Mouse (Mus musculus) forebrain, embryonic 12.5 days (tissue): Measurements from ENCODE around the gene Olfr743. TPM values are rescaled to one million over a fixed set of nuclear protein-coding genes. Genes with fewer than 3 reads are reported as not detected.
"Not testable (repeated sequence)": the region's sequence is repeated elsewhere in the genome, so short reads cannot be mapped to it uniquely, and the experiment has no call there.

Experiments used
- ATAC-seq: fragments of 200-750 bp; cut with Nextera tagmentation; 2 replicates; pipeline ENCODE4 v1.8.0; 2017; ENCODE audit warnings: moderate TSS enrichment; ENCODE audit not compliant: low FRiP score
- H3K27ac ChIP-seq: fragments of 300-500 bp; sonication (generic); 2 replicates; pipeline ENCODE4 v1.5.1; 2016; ENCODE audit warnings: mild to moderate bottlenecking
- H3K27me3 ChIP-seq: fragments of 300-500 bp; sonication (generic); 2 replicates; pipeline ENCODE4 v1.6.1; 2016; ENCODE audit warnings: mild to moderate bottlenecking
- H3K36me3 ChIP-seq: fragments of 300-500 bp; sonication (generic); replicated peaks from 2 replicates; pipeline ENCODE4 v1.6.1; 2016; ENCODE audit warnings: mild to moderate bottlenecking
- H3K4me1 ChIP-seq: fragments of 300-500 bp; sonication (generic); 2 replicates; pipeline ENCODE4 v1.6.1; 2016
- H3K4me2 ChIP-seq: fragments of 300-500 bp; sonication (generic); 2 replicates; pipeline ENCODE4 v1.6.1; 2016; ENCODE audit warnings: mild to moderate bottlenecking, moderate library complexity
- H3K4me3 ChIP-seq: fragments of 300-500 bp; sonication (generic); replicated peaks from 2 replicates; pipeline ENCODE4 v1.5.1; 2016; ENCODE audit warnings: mild to moderate bottlenecking
- H3K9ac ChIP-seq: fragments of 300-500 bp; sonication (generic); 2 replicates; pipeline ENCODE4 v1.6.1; 2016; ENCODE audit warnings: mild to moderate bottlenecking
- H3K9me3 ChIP-seq: fragments of 300-500 bp; sonication (generic); 2 replicates; pipeline ENCODE4 v1.6.1; 2016
- WGBS: fragments of 180-500 bp; shearing (Covaris S2); methylation state at CpG from one replicate; pipeline ENCODE4 v1.1.7; 2016; 5-methylcytosine and 5-hydroxymethylcytosine counted together
- polyA plus RNA-seq: library from polyadenylated mRNA; unstranded; fragments of >200 nt; fragmentation: Nextera tagmentation; extraction: Ambion mirVana; gene quantifications from 2 replicates; pipeline ENCODE4 v1.2.1, GENCODE M21; 2016

Gene Olfr743
- not detected in 2 replicates for polyA plus RNA-seq

DNA sequence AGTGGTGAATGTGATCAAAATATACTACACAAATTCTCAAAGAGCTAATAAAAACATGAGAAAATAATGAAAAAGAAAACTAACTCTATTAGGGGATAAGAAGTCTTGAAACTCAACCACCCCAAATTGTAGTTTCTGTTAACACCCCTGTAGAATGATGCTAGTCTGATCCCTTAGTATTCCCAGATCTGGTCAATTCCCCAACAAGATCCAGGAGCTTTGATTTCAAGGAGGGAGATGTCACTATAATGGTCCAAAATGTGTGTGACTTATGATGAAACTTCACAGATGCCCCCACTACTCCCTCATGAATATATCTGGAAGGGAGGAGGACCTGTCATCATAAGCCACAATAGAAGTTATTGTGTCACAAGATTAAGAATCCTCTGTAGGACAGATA lies at the start of gene Olfr743:
TSS of gene Olfr743 (plus strand) at position 301 of the 400 bp plus-strand sequence.
- no peak within 1 kb of the TSS for H3K4me3 ChIP-seq
- no peak within 1 kb of the TSS for H3K4me2 ChIP-seq
- no peaks in the 10 kb centered on the region for H3K4me1 ChIP-seq
- no peak within 1 kb of the TSS for H3K27ac ChIP-seq
- no peak within 1 kb of the TSS for H3K9ac ChIP-seq
- ATAC-seq: no peak
- H3K27me3 ChIP-seq: no peaks in the 10 kb centered on the region
- H3K36me3 ChIP-seq: no peaks in the 10 kb centered on the region
- H3K9me3 ChIP-seq: no peaks in the 10 kb centered on the region

- H3K4me1 ChIP-seq: no peaks in the 10 kb centered on the region
- no peaks in the 10 kb centered on the region for H3K27me3 ChIP-seq
- 78% methylated on average over 2 of the region's 2 CpGs for WGBS
- H3K36me3 ChIP-seq: no peaks in the 10 kb centered on the region
- H3K9me3 ChIP-seq: no peaks in the 10 kb centered on the region
- H3K4me3 ChIP-seq: no peak within 1 kb of the TSS
- no peak within 1 kb of the TSS for H3K27ac ChIP-seq
- H3K9ac ChIP-seq: no peak within 1 kb of the TSS
- no peak for ATAC-seq
- no peak within 1 kb of the TSS for H3K4me2 ChIP-seq
Measured at GRCm38 (mm10) chr14:50472438-50472837, 49.2 kb upstream of the Olfr743 start, which contains the start of gene Olfr741. TSS of gene Olfr741 (plus strand) at chr14:50472738.

DNA sequence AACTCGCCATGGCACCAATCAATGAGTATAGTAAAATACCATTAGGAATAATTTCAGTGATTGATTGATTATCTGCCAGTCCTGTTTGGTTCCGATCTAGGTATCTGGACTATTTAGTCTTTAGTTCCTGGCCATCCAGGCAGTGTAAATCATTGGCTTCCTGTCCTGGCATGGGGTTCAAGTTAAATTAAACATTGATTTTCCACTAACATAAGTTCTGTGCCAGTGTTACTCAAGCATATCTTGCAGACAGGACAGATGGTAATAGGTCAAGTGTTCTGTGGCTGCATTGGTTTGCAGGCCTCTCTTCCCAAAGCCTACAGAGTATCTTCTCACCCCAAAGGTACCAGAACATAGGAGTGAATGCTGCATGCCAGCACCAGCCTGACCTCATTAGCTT lies 43.2 kb upstream of the Olfr743 start:
- 80% methylated on average over 2 of the region's 2 CpGs for WGBS

GRCm38 (mm10) chr14:50503300-50503699 lies 18.3 kb upstream of the Olfr743 start, which contains the start of gene Olfr742:
TSS of gene Olfr742 (plus strand) at chr14:50503600.
- H3K27ac ChIP-seq: no peak within 1 kb of the TSS
- H3K9ac ChIP-seq: no peak within 1 kb of the TSS
- H3K36me3 ChIP-seq: no peaks in the 10 kb centered on the region
- H3K27me3 ChIP-seq: no peaks in the 10 kb centered on the region
- H3K4me1 ChIP-seq: no peaks in the 10 kb centered on the region
- WGBS: 72% methylated on average over 2 of the region's 2 CpGs
- no peak within 1 kb of the TSS for H3K4me3 ChIP-seq
- no peak for ATAC-seq
- no peaks in the 10 kb centered on the region for H3K9me3 ChIP-seq
- no peak within 1 kb of the TSS for H3K4me2 ChIP-seq

More for the DNA sequence above, 43.2 kb upstream of the Olfr743 start:
- Histone ChIP-seq H3K9ac (no peak overlapping the region), H3K4me1 (no peaks in the 10 kb centered on the region), H3K4me2 (no peak overlapping the region), H3K27me3 (no peaks in the 10 kb centered on the region), H3K4me3 (no peak overlapping the region), H3K9me3 (0 out of 2 replicates have a peak, but pooled peaks cover 4% of the 10 kb centered on the region), H3K36me3 (no peaks in the 10 kb centered on the region), H3K27ac (no peak overlapping the region)
- ATAC-seq: no peak

DNA sequence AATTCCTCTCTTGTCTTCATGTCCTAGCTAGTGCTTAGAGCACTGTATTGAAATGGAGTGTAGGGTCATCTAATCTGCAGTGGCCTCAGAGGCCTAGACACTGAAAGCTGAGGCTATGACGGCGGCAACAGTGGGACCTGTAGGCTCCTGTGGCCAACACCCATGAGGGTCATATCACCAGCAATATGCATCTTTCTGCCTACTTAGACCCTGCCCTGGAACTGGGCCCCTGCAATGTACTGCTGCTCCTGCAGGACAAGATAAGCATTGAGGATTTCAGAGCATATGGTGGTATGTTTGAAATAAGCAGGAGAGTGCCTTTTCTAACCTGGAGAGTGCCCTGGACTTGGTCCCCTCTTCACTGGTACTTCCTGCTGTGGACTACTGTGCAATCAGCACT lies 31.1 kb downstream of the Olfr743 start:
- Histone ChIP-seq H3K27me3 (no peaks in the 10 kb centered on the region), H3K4me1 (no peaks in the 10 kb centered on the region), H3K9ac (no peak overlapping the region), H3K27ac (no peak overlapping the region), H3K4me3 (no peak overlapping the region), H3K9me3 (0 out of 2 replicates have a peak, but pooled peaks cover 4% of the 10 kb centered on the region), H3K36me3 (no peaks in the 10 kb centered on the region), H3K4me2 (no peak overlapping the region)
- WGBS: 93% methylated on average over 2 of the region's 2 CpGs
- ATAC-seq: no peak

- not testable (repeated sequence) for H3K4me3 ChIP-seq, H3K9me3 ChIP-seq, H3K4me1 ChIP-seq, ATAC-seq, H3K36me3 ChIP-seq, H3K27ac ChIP-seq, H3K4me2 ChIP-seq, H3K27me3 ChIP-seq, H3K9ac ChIP-seq
- WGBS: 54% methylated on average over 1 of the region's 1 CpGs
Measured at GRCm38 (mm10) chr14:50573056-50573455, 51.4 kb downstream of the Olfr743 start.

Other genes starting within 250 kb of the Olfr743 start
- gene Olfr732, start 237.6 kb upstream of the Olfr743 start, polyA plus RNA-seq: not detected in 2 replicates
- gene Olfr733, start 220.3 kb upstream of the Olfr743 start, polyA plus RNA-seq: not detected in 2 replicates
- not detected in 2 replicates for gene Olfr734, start 195.1 kb upstream of the Olfr743 start, polyA plus RNA-seq
- gene Olfr735, start 173.0 kb upstream of the Olfr743 start, polyA plus RNA-seq: not detected in 2 replicates
- gene Tlr11, start 163.9 kb upstream of the Olfr743 start, polyA plus RNA-seq: not detected in 2 replicates
- gene Olfr736, start 140.7 kb upstream of the Olfr743 start, polyA plus RNA-seq: not detected in 2 replicates
- gene Olfr738, start 114.3 kb upstream of the Olfr743 start, polyA plus RNA-seq: not detected in 2 replicates
- gene Olfr739, start 103.2 kb upstream of the Olfr743 start, polyA plus RNA-seq: not detected in 2 replicates
- not detected in 2 replicates for gene Olfr740, start 76.3 kb upstream of the Olfr743 start, polyA plus RNA-seq
- gene Olfr741, start 49.1 kb upstream of the Olfr743 start, polyA plus RNA-seq: not detected in 2 replicates
- gene Olfr742, start 18.2 kb upstream of the Olfr743 start, polyA plus RNA-seq: not detected in 2 replicates
- gene Olfr744, start 93.0 kb downstream of the Olfr743 start, polyA plus RNA-seq: not detected in 2 replicates
- 0.14 TPM in 1 of 2 replicates, not detected in the other for gene Olfr745, start 117.5 kb downstream of the Olfr743 start, polyA plus RNA-seq
- gene Olfr746, start 125.2 kb downstream of the Olfr743 start, polyA plus RNA-seq: not detected in 2 replicates
- gene Olfr747, start 171.4 kb downstream of the Olfr743 start, polyA plus RNA-seq: not detected in 2 replicates
- gene Olfr748, start 185.5 kb downstream of the Olfr743 start, polyA plus RNA-seq: 0.05 TPM in 1 of 2 replicates, not detected in the other
- gene Olfr749, start 223.3 kb downstream of the Olfr743 start, polyA plus RNA-seq: not detected in 2 replicates